Mouse (Mus musculus): ENCODE results near the gene Stk32c. TPM values are rescaled to one million over a fixed set of nuclear protein-coding genes. Genes with fewer than 3 reads are reported as not detected.

The Stk32c gene
- polyA plus RNA-seq, 1 experiment from 2014 or later: not detected

DNA sequence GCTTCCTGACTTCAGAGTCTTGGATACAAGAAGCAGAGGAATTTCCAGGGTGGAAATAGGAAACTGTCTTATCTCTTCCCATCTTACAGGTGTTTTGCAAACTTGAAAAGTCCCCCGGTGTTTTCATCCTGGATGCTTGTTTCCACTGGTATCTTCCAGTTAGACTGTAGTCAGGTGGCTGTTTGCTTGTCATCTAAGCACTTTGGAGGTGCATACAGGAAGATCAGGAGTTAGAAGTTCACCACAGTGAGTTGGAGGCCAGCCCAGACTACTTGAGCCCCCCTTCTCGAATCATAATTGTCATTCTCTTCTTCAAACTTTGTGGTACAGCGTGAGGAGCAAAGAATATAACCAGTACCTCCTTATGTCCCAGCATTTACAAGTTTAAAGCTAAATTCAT lies 1.1 kb upstream of the Stk32c start:
- ATAC-seq: no peak
- H3K36me3 ChIP-seq: no peaks in the 10 kb centered on the region
- H3K27ac ChIP-seq: no peak overlapping the region
- H3K4me2 ChIP-seq: no peak overlapping the region
- H3K4me3 ChIP-seq: no peak overlapping the region
- no peaks in the 10 kb centered on the region for H3K27me3 ChIP-seq (replicated peaks)
- no peak overlapping the region for H3K9ac ChIP-seq
- H3K9me3 ChIP-seq (replicated peaks): no peaks in the 10 kb centered on the region
- WGBS (ENCODE audit: insufficient replicate concordance): 60% methylated on average over 3 of the region's 3 CpGs
- peaks cover 15% of the 10 kb centered on the region for H3K4me1 ChIP-seq

DNA sequence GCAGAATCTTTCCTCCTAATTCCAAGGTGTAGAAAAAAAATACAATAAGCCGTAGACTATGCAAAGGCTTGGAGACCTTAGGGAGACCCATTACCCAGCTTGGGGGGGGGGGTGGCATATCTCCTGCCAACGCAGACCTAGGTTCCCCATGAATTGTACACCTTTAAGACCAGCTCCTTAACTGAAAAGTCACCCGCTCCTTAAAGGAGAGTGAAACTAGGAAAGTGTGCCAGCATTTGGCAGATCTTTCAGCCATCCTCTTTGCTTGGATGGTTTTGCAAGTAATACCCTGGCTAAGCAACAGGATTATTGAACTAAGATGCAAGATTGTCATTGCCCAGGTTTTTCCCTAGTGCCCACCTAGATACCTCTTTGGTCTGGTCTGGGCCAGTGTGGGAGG lies 644 bp upstream of the Stk32c start:
- no peak for ATAC-seq
- Histone ChIP-seq H3K9me3 (replicated peaks) (no peaks in the 10 kb centered on the region), H3K27ac (no peak overlapping the region), H3K27me3 (replicated peaks) (no peaks in the 10 kb centered on the region), H3K36me3 (no peaks in the 10 kb centered on the region), H3K4me1 (peaks cover 15% of the 10 kb centered on the region), H3K9ac (peak overlapping the region; percentile 49; the same call in 1 of the 2 replicates), H3K4me3 (peak overlapping the region; percentile 62), H3K4me2 (peak overlapping the region; percentile 76)
- WGBS (ENCODE audit: insufficient replicate concordance): 66% methylated on average over 3 of the region's 3 CpGs

- Histone ChIP-seq H3K4me3 (no peak overlapping the region), H3K4me1 (peaks cover 22% of the 10 kb centered on the region), H3K36me3 (no peaks in the 10 kb centered on the region), H3K9me3 (replicated peaks) (no peaks in the 10 kb centered on the region), H3K27ac (no peak overlapping the region), H3K27me3 (replicated peaks) (no peaks in the 10 kb centered on the region; the same call in 1 of the 2 replicates), H3K9ac (no peak overlapping the region), H3K4me2 (no peak overlapping the region)
- WGBS (ENCODE audit: insufficient replicate concordance): 81% methylated on average over 6 of the region's 6 CpGs
- ATAC-seq: no peak
Measured at GRCm38 (mm10) chr7:139211761-139212160, 1.3 kb downstream of the Stk32c start.

- no peak overlapping the region for H3K4me3 ChIP-seq
- H3K27me3 ChIP-seq (replicated peaks): no peaks in the 10 kb centered on the region; the same call in 1 of the 2 replicates
- H3K9ac ChIP-seq: no peak overlapping the region
- H3K4me1 ChIP-seq: peaks cover 21% of the 10 kb centered on the region
- H3K27ac ChIP-seq: no peak overlapping the region
- no peaks in the 10 kb centered on the region for H3K36me3 ChIP-seq
- 72% methylated on average over 4 of the region's 4 CpGs for WGBS (ENCODE audit: insufficient replicate concordance)
- H3K4me2 ChIP-seq: no peak overlapping the region
- no peaks in the 10 kb centered on the region for H3K9me3 ChIP-seq (replicated peaks)
- no peak for ATAC-seq
Measured at GRCm38 (mm10) chr7:139208773-139209095, 4.4 kb downstream of the Stk32c start.

GRCm38 (mm10) chr7:139208023-139208772 lies 4.9 kb downstream of the Stk32c start:
- H3K4me1 ChIP-seq: peaks cover 16% of the 10 kb centered on the region
- 10% methylated on average over 7 of the region's 7 CpGs for WGBS (ENCODE audit: insufficient replicate concordance)
- no peak overlapping the region for H3K4me3 ChIP-seq
- no peak overlapping the region for H3K27ac ChIP-seq
- no peak for ATAC-seq
- H3K27me3 ChIP-seq (replicated peaks): no peaks in the 10 kb centered on the region; the same call in 1 of the 2 replicates
- no peaks in the 10 kb centered on the region for H3K9me3 ChIP-seq (replicated peaks)
- no peaks in the 10 kb centered on the region for H3K36me3 ChIP-seq
- no peak overlapping the region for H3K9ac ChIP-seq
- H3K4me2 ChIP-seq: no peak overlapping the region

- ATAC-seq: no peak
- no peaks in the 10 kb centered on the region for H3K9me3 ChIP-seq (replicated peaks)
- peaks cover 23% of the 10 kb centered on the region for H3K27me3 ChIP-seq (replicated peaks)
- 34% methylated on average over 6 of the region's 6 CpGs for WGBS (ENCODE audit: insufficient replicate concordance)
- no peak overlapping the region for H3K9ac ChIP-seq
- H3K4me3 ChIP-seq: no peak overlapping the region
- H3K4me1 ChIP-seq: no peaks in the 10 kb centered on the region
- H3K27ac ChIP-seq: no peak overlapping the region
- H3K4me2 ChIP-seq: no peak overlapping the region
- H3K36me3 ChIP-seq: no peaks in the 10 kb centered on the region
Measured at GRCm38 (mm10) chr7:139201209-139201608, 11.9 kb downstream of the Stk32c start.

DNA sequence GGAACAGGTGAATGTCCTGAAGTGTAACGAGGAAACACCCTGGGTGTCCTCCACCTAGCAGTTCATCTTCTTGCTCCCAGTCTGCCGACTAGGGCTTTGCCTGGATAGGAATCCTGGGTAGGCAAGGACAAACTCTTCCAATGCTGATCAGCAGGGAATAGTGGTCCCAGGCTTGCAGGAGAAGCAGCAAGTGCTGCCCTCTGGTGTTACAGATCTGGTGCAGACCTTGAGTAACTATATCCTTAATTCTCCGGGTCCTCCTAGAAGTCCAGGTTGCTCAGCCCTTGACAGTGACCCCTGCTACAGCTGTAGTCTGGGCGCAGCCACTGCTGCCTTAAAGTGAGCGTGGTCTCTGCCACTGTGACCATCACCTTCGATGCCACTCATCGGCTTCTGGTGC lies 13.0 kb downstream of the Stk32c start:
- no peak overlapping the region for H3K4me2 ChIP-seq
- H3K27me3 ChIP-seq (replicated peaks): peaks cover 23% of the 10 kb centered on the region
- H3K4me1 ChIP-seq: no peaks in the 10 kb centered on the region
- H3K4me3 ChIP-seq: no peak overlapping the region
- H3K27ac ChIP-seq: no peak overlapping the region
- H3K9ac ChIP-seq: no peak overlapping the region
- ATAC-seq: no peak
- no peaks in the 10 kb centered on the region for H3K36me3 ChIP-seq
- H3K9me3 ChIP-seq (replicated peaks): no peaks in the 10 kb centered on the region
- 27% methylated on average over 7 of the region's 7 CpGs for WGBS (ENCODE audit: insufficient replicate concordance)

DNA sequence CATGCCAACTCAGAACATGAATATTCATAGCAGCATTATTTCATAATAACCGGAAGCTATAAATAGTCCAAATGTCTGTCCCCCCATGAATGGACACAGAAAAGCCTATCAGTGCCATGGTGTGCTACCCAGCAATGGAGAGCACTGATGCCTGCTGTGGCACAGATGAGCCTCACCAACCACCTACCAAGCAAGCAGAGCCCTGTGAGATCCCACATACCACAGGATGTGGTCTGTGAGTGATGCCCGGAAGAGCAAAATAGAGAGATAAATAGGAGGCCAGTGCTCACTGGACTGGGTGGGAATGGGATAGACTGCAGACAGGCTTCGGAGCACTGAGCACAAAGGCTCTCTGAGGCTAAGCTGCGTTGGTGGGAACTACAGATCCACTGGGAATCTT lies 16.1 kb downstream of the Stk32c start:
- Histone ChIP-seq H3K27ac (no peak overlapping the region), H3K9me3 (replicated peaks) (no peaks in the 10 kb centered on the region), H3K4me3 (no peak overlapping the region), H3K4me1 (no peaks in the 10 kb centered on the region), H3K9ac (no peak overlapping the region), H3K27me3 (replicated peaks) (peaks cover 28% of the 10 kb centered on the region), H3K4me2 (no peak overlapping the region), H3K36me3 (no peaks in the 10 kb centered on the region)
- ATAC-seq: no peak
- WGBS (ENCODE audit: insufficient replicate concordance): 31% methylated on average over 4 of the region's 4 CpGs

- 52% methylated on average over 6 of the region's 6 CpGs for WGBS (ENCODE audit: insufficient replicate concordance)
- H3K27me3 ChIP-seq (replicated peaks): peaks cover 60% of the 10 kb centered on the region
- H3K4me2 ChIP-seq: no peak overlapping the region
- no peak for ATAC-seq
- H3K9ac ChIP-seq: no peak overlapping the region
- no peak overlapping the region for H3K27ac ChIP-seq
- H3K4me1 ChIP-seq: peaks cover 17% of the 10 kb centered on the region
- H3K9me3 ChIP-seq (replicated peaks): no peaks in the 10 kb centered on the region
- H3K4me3 ChIP-seq: no peak overlapping the region
- no peaks in the 10 kb centered on the region for H3K36me3 ChIP-seq
Measured at GRCm38 (mm10) chr7:139191619-139192018, 21.5 kb downstream of the Stk32c start.

GRCm38 (mm10) chr7:139190616-139191015 lies 22.5 kb downstream of the Stk32c start:
- Histone ChIP-seq H3K27ac (no peak overlapping the region), H3K27me3 (replicated peaks) (peaks cover 70% of the 10 kb centered on the region), H3K9me3 (replicated peaks) (no peaks in the 10 kb centered on the region), H3K4me2 (no peak overlapping the region), H3K36me3 (no peaks in the 10 kb centered on the region), H3K4me3 (no peak overlapping the region), H3K9ac (no peak overlapping the region), H3K4me1 (peaks cover 17% of the 10 kb centered on the region)
- ATAC-seq: no peak
- 73% methylated on average over 4 of the region's 4 CpGs for WGBS (ENCODE audit: insufficient replicate concordance)

- H3K4me3 ChIP-seq: peak overlapping the region; percentile 57
- no peaks in the 10 kb centered on the region for H3K36me3 ChIP-seq
- H3K9me3 ChIP-seq (replicated peaks): no peaks in the 10 kb centered on the region
- 1% methylated on average over 23 of the region's 23 CpGs for WGBS (ENCODE audit: insufficient replicate concordance)
- ATAC-seq: peak; percentile 60
- H3K27ac ChIP-seq: no peak overlapping the region
- H3K27me3 ChIP-seq (replicated peaks): peaks cover 80% of the 10 kb centered on the region
- no peak overlapping the region for H3K9ac ChIP-seq
- H3K4me1 ChIP-seq: peaks cover 17% of the 10 kb centered on the region
- H3K4me2 ChIP-seq: peak overlapping the region; percentile 83
Measured at GRCm38 (mm10) chr7:139188634-139189207, 24.4 kb downstream of the Stk32c start.

DNA sequence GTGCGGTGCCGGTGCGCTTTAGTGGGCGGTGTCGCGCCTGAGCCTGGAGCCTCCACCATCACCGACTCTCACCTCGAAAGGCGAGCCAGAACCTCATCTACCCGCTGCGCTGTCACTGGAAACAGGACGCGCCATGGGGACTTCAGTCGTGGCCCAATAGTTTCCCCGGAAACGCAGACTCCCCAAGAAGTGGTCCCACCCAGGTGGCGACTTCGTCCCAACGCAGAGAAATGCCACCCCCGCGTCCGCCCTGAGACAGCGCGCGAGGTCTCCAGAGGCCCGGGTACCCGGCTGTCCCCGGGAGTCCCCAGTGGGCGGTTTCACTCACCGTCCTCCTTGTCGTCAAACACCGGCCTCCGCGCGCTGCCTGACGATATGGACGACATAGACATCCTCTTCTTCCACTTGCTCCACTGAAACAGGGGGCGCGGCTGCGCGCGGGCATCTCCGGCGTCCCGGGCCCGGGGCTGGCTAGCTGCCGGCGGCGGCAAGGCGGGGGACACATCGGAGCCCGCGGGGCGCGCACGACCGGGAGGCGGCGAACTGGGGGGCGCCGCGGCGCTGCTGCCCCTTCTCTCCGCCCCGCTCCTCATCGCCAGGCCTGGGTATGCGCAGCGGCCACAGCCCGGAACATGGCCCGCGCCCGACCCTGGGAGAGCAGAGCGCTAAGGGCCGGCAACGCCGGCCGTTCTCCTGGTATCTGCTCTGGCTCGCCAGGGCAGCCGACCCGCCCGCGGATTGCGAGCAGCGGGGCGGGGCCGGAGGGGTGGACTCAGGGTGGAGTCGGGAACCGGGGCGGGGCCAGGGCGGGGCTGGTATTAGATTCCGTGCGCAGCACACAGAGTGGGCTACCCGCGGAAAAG lies 25.1 kb downstream of the Stk32c start:
- Histone ChIP-seq H3K27ac (no peak overlapping the region), H3K4me2 (peak overlapping the region; percentile 83), H3K4me3 (peak overlapping the region; percentile 57), H3K36me3 (no peaks in the 10 kb centered on the region), H3K9me3 (replicated peaks) (no peaks in the 10 kb centered on the region), H3K9ac (no peak overlapping the region; the same call in 1 of the 2 replicates), H3K27me3 (replicated peaks) (peaks cover 78% of the 10 kb centered on the region), H3K4me1 (peaks cover 17% of the 10 kb centered on the region)
- WGBS (ENCODE audit: insufficient replicate concordance): 2% methylated on average over 78 of the region's 94 CpGs
- peak; percentile 82 for ATAC-seq
